Comparison of ENCODE assay signal across 8 mouse cellular contexts in genomic region chr17:29259489-29259888, GRCm38 (mm10). TPM values are rescaled to one million over a fixed set of nuclear protein-coding genes. Genes with fewer than 3 reads are reported as not detected.
DNase-seq lines count a peak whose midpoint lies in the region; ATAC-seq lines count a peak whose summit lies in the region.

No protein-coding gene starts in this region.

- peak; percentile 88 for DNase-seq in adrenal gland, postnatal 14 days
- peak; percentile 81 for DNase-seq in embryo, embryonic 9.5 days (ENCODE audit: extremely low spot score)
- peak; percentile 91 for DNase-seq in kidney, postnatal 10 days
- DNase-seq in retina, postnatal 1 day, result peak; percentile 87
- peak; percentile 55 for DNase-seq in urinary bladder, adult 2 months (ENCODE audit: low spot score)

- peaks cover 62% of the 10 kb centered on the region for H3K36me3 ChIP-seq in heart, embryonic 12.5 days
- H3K36me3 ChIP-seq in lung, embryonic 15.5 days, result peaks cover 38% of the 10 kb centered on the region

- H3K4me1 ChIP-seq in heart, embryonic 12.5 days (replicated peaks), result peaks cover 76% of the 10 kb centered on the region
- H3K4me1 ChIP-seq in lung, embryonic 15.5 days, result peaks cover 65% of the 10 kb centered on the region

- WGBS in heart, embryonic 12.5 days, result 18% methylated on average over 3 of the region's 3 CpGs
- 6% methylated on average over 3 of the region's 3 CpGs for WGBS in lung, embryonic 15.5 days

- H3K4me3 ChIP-seq in heart, embryonic 12.5 days, result no peak overlapping the region
- H3K4me3 ChIP-seq in lung, embryonic 15.5 days, result no peak overlapping the region

- H3K27ac ChIP-seq in heart, embryonic 12.5 days (ENCODE audit: poor library complexity, severe bottlenecking), result 0 out of 2 replicates have a peak overlapping the region, but pooled peaks have one; percentile 9
- H3K27ac ChIP-seq in lung, embryonic 15.5 days, result peak overlapping the region; percentile 67

- no peaks in the 10 kb centered on the region for H3K27me3 ChIP-seq in heart, embryonic 12.5 days (replicated peaks)
- H3K27me3 ChIP-seq in lung, embryonic 15.5 days, result no peaks in the 10 kb centered on the region

- H3K9ac ChIP-seq in heart, embryonic 12.5 days, result peak overlapping the region; percentile 29; the same call in 1 of the 2 replicates
- no peak overlapping the region for H3K9ac ChIP-seq in lung, embryonic 15.5 days

- no peaks in the 10 kb centered on the region for H3K9me3 ChIP-seq in heart, embryonic 12.5 days (replicated peaks)
- no peaks in the 10 kb centered on the region for H3K9me3 ChIP-seq in lung, embryonic 15.5 days

- H3K4me2 ChIP-seq in heart, embryonic 12.5 days, result no peak overlapping the region
- no peak overlapping the region for H3K4me2 ChIP-seq in lung, embryonic 15.5 days

- peak; percentile 62 for ATAC-seq in CD4-positive, CD25-positive, alpha-beta regulatory T cell, adult 4 months
- ATAC-seq in heart, embryonic 12.5 days (ENCODE audit: insufficient number of reproducible peaks, low FRiP score), result no peak
- ATAC-seq in lung, embryonic 15.5 days (ENCODE audit: borderline replicate concordance, extremely low read depth, low FRiP score, low TSS enrichment), result 0 out of 2 replicates have a peak, but pooled peaks have one; percentile 36

RNA-seq across cellular contexts. Expression of gene Ppil1, which starts 4.5 kb away (rescaled TPM):
- polyA plus RNA-seq in CD4-positive, CD25-positive, alpha-beta regulatory T cell, adult 4 months (2017; shearing (Covaris generic)), result 100 to 1,000 TPM in 1 of 2 experiments, 10 to 100 TPM in 1; 72.7 to 101 TPM
- 26.0 and 26.4 TPM in 2 replicates for total RNA-seq in adrenal gland, postnatal 14 days (2021)
- polyA plus RNA-seq in heart, embryonic 12.5 days (2016; fragmentation: Nextera tagmentation; extraction: Ambion mirVana), result 101 and 112 TPM in 2 replicates
- 169 and 174 TPM in 2 replicates for polyA plus RNA-seq in lung, embryonic 15.5 days (2015; fragmentation: Nextera tagmentation; extraction: Ambion mirVana)
- polyA plus RNA-seq in urinary bladder, adult 2 months (2012; rRNA removed), result 27.9 and 31.3 TPM in 2 replicates

RNA-seq across cellular contexts. Expression of gene BC004004, which starts 9.1 kb away (rescaled TPM):
- polyA plus RNA-seq in CD4-positive, CD25-positive, alpha-beta regulatory T cell, adult 4 months (2017; shearing (Covaris generic)), result 100 to 1,000 TPM in 1 of 2 experiments, 10 to 100 TPM in 1; 98.0 to 123 TPM
- 135 and 139 TPM in 2 replicates for total RNA-seq in adrenal gland, postnatal 14 days (2021)
- 80.0 and 87.6 TPM in 2 replicates for polyA plus RNA-seq in heart, embryonic 12.5 days (2016; fragmentation: Nextera tagmentation; extraction: Ambion mirVana)
- 79.2 and 83.2 TPM in 2 replicates for polyA plus RNA-seq in lung, embryonic 15.5 days (2015; fragmentation: Nextera tagmentation; extraction: Ambion mirVana)
- polyA plus RNA-seq in urinary bladder, adult 2 months (2012; rRNA removed), result 94.6 and 101 TPM in 2 replicates

RNA-seq across cellular contexts. Expression of gene Cpne5, which starts 21.5 kb away (rescaled TPM):
- polyA plus RNA-seq in CD4-positive, CD25-positive, alpha-beta regulatory T cell, adult 4 months (2017; shearing (Covaris generic)), result 1 to 10 TPM; 2.2 to 2.3 TPM
- total RNA-seq in adrenal gland, postnatal 14 days (2021), result 0.52 and 0.83 TPM in 2 replicates
- 20.4 and 24.1 TPM in 2 replicates for polyA plus RNA-seq in heart, embryonic 12.5 days (2016; fragmentation: Nextera tagmentation; extraction: Ambion mirVana)
- polyA plus RNA-seq in lung, embryonic 15.5 days (2015; fragmentation: Nextera tagmentation; extraction: Ambion mirVana), result 3.9 and 5.1 TPM in 2 replicates
- 0.56 and 1.0 TPM in 2 replicates for polyA plus RNA-seq in urinary bladder, adult 2 months (2012; rRNA removed)

RNA-seq across cellular contexts. Expression of gene Pi16, which starts 58.0 kb away (rescaled TPM):
- under 1 TPM; 0.44 to 0.57 TPM for polyA plus RNA-seq in CD4-positive, CD25-positive, alpha-beta regulatory T cell, adult 4 months (2017; shearing (Covaris generic))
- total RNA-seq in adrenal gland, postnatal 14 days (2021), result 20.9 and 25.7 TPM in 2 replicates
- 4.0 and 4.5 TPM in 2 replicates for polyA plus RNA-seq in heart, embryonic 12.5 days (2016; fragmentation: Nextera tagmentation; extraction: Ambion mirVana)
- 1.9 and 2.4 TPM in 2 replicates for polyA plus RNA-seq in lung, embryonic 15.5 days (2015; fragmentation: Nextera tagmentation; extraction: Ambion mirVana)
- 405 and 508 TPM in 2 replicates for polyA plus RNA-seq in urinary bladder, adult 2 months (2012; rRNA removed)
